Mouse (Mus musculus): ENCODE measurements around the gene Klkb1.

The Klkb1 gene

GRCm38 (mm10) chr8:45294687-45295086, at the start of gene Klkb1:
TSS of gene Klkb1 (minus strand) at chr8:45294859.
- no peak for DNase-seq

GRCm38 (mm10) chr8:45344298-45344697, 49.6 kb upstream of the Klkb1 start:
- no peak for DNase-seq

GRCm38 (mm10) chr8:45341630-45342628, 47.3 kb upstream of the Klkb1 start:
- no peak for DNase-seq

GRCm38 (mm10) chr8:45333493-45333892, 38.8 kb upstream of the Klkb1 start:
- DNase-seq: peak in 1 of 2 experiments; percentile 6

DNA sequence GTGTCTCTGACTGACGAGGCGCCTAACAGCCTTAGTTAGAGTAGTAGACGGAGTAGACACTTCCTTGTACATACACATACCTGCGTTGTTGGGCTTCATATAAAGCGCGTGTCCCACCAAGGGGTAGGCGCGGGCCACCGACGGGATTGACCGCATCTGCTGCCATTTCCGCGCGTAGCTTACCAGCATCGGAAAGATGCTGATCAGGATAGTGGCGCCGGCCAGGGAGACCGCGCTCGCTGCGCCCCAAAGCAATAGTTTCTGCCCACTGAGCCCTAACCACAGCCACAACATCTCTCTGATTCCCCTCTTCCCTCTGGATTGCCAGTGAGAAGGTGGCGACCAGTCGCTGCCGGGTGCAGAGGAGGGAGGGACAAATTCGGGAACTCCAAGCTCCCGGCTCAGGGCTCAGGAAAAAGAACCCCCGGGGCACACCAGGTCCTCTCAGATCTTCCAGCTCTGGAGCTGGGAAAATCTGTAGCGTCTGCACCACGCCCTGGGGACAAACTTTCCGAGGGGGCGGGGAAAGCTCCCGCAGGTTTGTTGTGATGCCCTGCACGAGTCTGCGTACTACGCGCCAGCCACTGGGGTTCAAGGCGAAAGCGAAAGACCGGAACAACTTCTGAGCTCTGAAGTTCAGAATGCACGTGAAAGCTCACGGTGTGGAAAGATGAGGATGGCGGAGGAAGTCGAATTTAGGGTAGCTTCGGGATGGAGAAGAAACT, 38.2 kb upstream of the Klkb1 start, which contains the start of gene Cyp4v3:
Gene Cyp4v3, minus strand, starts transcription at position 532 of the 725 bp plus-strand sequence.
- DNase-seq: peak; percentile 57 to 65

GRCm38 (mm10) chr8:45330856-45331255, 36.2 kb upstream of the Klkb1 start:
- DNase-seq: no peak

- no peak for DNase-seq
These were observed 34.7 kb upstream of the Klkb1 start for GRCm38 (mm10) chr8:45329206-45329980.

DNA sequence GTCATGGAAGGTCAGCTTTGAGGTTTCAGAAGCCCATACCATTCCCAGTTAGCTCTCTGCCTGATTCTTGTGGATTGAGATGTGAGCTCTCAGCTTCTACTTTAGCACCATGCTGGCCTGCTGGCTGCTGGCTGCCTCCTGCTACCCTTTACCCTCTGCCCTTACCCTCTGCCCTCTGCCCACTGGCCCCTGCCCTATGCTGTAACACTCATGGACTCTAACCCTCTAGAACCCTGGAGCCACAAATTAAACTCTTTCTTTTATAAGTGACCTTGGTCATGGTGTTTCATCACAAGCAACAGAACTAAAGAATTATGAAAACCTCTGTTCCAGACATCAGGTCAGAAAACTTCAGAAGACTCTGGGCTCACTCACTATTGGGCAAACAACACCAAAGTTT, 32.4 kb upstream of the Klkb1 start:
- DNase-seq: peak in 1 of 2 experiments; percentile 8

- no peak for DNase-seq
These were observed 29.5 kb upstream of the Klkb1 start for GRCm38 (mm10) chr8:45324151-45324550.

DNA sequence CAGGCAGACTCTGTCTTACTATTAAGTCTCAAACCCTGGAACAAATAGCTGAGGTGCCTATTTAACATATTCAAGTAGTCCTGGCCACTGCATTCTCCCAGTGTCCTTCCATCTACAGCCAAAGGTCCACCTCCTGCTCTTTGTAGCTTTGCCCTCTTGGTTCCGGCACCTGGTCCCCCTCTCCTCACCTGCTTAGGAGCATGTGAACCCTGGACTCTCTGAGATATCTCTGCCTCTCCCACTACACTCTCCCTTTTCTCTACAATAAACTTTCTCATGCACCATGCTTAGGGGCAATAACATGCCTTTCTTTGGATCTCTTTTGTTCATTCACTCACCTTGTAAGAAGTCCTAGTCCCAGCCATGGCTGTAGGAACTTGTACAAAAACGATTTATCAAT, 26.7 kb upstream of the Klkb1 start:
- no peak for DNase-seq

DNA sequence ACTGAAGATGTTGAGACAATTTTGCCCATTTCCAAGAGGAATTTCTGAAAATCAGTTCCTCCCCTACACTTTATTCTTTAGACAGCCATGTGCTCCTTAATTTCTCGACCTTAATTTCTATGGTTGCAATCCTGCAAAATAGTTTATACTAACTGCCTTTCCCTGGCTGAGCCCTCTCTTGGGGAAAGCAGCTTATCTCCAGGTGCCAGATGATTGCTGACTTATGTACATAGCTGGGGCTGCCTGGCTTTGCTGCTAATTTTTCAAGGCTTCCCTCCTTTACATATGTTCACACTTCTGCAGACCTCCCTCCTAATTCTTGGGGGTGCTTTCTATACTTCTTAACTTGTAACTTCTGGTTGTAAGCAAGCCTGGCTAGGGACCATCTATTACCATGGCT, 26.3 kb upstream of the Klkb1 start:
- no peak for DNase-seq

- no peak for DNase-seq
These were observed 16.3 kb upstream of the Klkb1 start for GRCm38 (mm10) chr8:45310967-45311366.

GRCm38 (mm10) chr8:45308366-45308765, 13.7 kb upstream of the Klkb1 start, which contains the start of gene Gm45753:
TSS of gene Gm45753 (minus strand) at chr8:45308466.
- DNase-seq: no peak

GRCm38 (mm10) chr8:45305479-45305878, 10.8 kb upstream of the Klkb1 start:
- DNase-seq: no peak

- no peak for DNase-seq
These were observed 9.7 kb upstream of the Klkb1 start for GRCm38 (mm10) chr8:45304354-45304753.

GRCm38 (mm10) chr8:45302390-45302789, 7.7 kb upstream of the Klkb1 start:
- DNase-seq: no peak

GRCm38 (mm10) chr8:45295276-45295675, 617 bp upstream of the Klkb1 start:
- DNase-seq: no peak

DNA sequence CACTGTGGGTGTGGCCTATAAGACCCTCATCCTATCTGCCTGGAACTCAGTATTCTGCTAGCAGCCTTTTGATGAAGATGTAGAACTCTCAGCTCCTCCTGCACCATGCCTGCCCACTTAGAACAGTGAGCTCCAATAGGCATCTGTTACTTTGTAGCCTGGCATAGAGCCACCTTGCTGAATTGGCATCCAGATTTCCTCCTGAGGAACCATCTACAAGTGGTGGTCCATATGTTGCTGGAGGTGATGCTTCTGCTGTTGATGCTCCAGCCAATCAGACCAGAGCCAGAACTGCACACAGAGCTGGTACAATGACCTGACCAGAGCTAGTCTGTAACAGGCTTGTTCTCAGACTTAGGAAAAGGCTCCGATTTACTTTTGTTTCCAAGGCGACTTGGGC, 2.9 kb downstream of the Klkb1 start:
- no peak for DNase-seq

DNA sequence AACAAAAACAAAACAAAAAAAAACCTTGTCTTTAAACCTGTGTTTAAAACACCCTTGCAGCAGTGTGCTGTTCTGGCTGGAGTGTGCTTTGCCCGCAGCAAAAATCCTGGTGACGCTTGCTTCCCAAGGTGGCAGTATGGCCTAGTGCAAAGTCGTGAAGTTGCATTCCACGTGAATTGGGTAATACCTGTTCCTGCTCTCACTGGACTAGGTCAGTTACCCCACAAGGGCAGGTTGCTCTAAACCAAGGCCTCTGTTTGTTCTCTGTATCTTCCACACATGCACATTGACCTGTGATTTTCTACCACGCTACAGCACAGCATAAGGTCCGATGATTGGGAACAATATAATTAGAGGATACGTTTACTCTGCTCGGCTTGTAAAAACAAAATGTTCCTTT, 13.0 kb downstream of the Klkb1 start:
- DNase-seq: peak; percentile 7 to 20

DNA sequence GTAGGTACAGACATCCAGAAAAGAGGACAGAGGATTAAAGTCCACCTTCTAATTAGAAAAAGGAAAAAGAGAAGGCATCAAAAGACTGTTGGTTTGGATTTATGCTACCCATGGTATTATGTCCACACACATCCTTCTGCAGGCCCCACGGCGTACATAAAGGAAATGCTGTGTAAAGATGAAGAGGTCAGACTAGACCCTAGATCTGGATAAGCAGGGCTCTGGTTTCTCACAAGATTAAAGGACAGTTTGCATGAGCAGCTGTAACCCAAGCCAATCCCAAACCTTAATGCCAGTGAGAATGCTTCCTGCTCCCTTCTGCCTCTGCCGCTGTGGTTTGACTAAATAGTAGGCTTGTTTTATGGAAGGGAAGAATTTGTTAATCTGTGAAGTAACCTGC, 17.2 kb downstream of the Klkb1 start:
- DNase-seq: no peak

GRCm38 (mm10) chr8:45274317-45274716, 20.3 kb downstream of the Klkb1 start:
- no peak for DNase-seq

DNA sequence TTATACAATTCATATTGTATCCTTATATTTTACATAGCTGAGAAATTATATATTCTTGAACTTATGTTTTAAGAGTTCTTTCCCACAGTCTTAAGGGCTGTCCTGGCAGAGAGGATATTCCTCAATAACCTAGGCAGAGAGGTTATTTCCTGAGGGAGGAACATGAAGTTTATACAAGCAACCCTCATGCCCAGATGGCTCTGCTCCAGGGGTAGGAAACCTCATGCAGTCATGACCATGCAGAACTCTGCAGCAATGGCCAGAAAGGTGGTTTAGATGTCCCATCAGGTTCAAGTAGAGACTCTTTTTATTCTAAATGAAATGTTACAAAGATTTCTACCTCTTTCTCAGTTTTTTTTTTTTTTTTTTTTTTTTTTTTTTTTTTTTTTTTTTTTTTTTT, 25.6 kb downstream of the Klkb1 start:
- no peak for DNase-seq

- DNase-seq: no peak
These were observed 26.2 kb downstream of the Klkb1 start for GRCm38 (mm10) chr8:45268485-45268884.

All from kidney, adult 8-10 months (tissue).